Mouse (Mus musculus): ENCODE measurements at regions not wholly inside any gene's neighbourhood (a gene's known extent, or its start where the extent isn't known, plus 50 kb on each side); places are given as distances from the start of the nearest gene placed in this dataset.

DNA sequence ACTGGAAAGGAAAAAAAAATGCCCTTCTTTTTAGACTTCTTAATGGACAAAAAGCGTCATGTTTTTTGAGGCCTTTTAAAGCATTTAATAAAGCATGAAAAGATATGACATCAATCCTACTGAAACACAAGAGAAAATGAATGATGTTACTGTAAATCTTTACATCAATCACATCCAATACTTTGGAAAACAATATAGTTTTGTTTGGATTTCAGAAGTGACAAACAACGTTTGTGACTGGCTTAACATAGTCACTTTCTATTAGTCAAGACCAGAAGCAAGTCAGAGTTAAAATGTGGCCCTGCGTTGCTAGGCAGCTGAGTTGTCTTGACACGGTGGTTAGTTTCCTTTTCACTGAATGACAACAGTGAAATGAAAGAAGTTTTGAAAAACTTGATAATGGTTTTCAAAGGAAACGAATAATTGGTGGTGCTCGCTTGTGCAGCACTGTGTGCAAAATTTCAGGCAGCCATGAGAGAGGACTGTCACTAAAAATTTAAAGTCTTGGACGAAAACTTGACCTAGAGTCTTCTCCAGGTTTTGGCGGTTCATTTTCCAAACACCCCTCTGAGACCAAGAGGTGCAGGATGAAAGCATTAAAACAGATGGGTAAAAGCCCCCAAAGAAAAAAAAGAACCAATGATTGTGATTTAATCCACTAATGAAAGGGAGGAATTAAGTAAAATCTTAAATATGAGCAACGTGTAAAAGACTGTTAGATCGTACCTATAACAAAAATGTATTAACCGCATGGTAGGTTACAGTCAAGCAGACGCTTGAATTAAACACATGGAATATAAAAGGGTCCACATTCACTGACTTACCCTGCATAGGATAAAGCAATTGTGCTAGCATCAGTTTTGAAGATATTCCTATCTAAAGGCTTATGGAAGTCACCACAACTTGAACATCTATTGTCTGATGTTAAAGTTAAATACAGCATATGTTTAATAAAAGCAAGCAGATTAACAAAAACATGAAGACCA, 421.4 kb upstream of the Tbc1d2b start:
- no peak for TF ChIP-seq EP300 (IDR thresholded peaks at IDR 0.05)
- no peak for TF ChIP-seq CTCF (IDR thresholded peaks at IDR 0.05)
